Mouse (Mus musculus) T-cell, adult 2 months (primary cell): ENCODE measurements around the gene Drd5.

Experiments used
- DNase-seq: peaks from one replicate; pipeline ENCODE4 v3.0.0; 2022; ENCODE audit warnings: low spot score

The Drd5 gene

DNA sequence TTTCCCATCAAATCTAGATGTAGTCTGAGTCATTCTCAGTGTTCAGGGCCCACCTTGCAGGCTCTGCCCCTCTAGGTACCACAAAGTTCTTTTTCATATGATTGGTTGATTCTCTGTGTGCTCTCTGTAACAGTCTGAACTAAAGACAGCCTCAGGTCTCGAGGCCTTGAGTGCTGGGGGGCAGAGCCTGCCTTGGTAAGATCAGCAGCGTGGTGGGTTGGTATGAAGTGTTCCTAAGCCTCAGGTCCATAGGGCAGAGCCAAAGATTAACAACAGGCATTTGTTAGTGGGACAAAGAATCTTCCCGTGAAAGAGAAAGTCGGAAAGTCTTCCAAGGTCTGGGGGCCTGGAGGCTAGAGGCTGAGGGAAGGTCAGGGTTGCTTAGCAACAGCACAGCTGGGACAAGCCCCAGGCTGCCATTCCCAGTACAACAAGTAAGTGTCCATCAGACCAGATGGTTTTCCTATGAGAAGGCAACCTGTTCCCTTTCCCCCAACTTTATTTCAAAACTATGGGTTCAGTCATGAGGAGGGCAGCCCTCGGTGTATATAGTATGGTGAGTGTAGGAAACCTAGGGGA, 31.3 kb downstream of the Drd5 start:
- no peak for DNase-seq

GRCm38 (mm10) chr5:38356927-38357326, 37.8 kb downstream of the Drd5 start:
- DNase-seq = no peak

- no peak for DNase-seq
Observed at GRCm38 (mm10) chr5:38359716-38360115, 40.5 kb downstream of the Drd5 start.

DNA sequence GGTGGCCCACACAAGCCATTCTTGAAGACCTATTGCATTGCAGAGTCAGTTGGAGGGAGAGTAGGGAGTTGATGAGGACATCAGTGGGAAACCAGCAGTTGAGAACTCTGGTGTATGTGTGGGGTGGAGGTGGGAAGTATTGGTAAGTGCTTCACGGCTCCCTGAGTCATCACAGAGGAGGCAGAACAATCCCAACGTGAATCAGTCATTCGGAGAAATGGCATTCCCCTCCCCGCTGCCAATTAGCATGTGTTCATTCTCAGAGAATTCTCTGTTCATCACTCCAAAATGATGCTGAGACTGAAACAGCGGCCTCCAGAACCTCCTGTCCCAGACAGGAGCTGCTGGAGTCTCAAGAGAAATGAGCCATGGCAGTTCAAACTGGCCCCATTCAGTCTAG, 45.2 kb downstream of the Drd5 start:
- DNase-seq = no peak

DNA sequence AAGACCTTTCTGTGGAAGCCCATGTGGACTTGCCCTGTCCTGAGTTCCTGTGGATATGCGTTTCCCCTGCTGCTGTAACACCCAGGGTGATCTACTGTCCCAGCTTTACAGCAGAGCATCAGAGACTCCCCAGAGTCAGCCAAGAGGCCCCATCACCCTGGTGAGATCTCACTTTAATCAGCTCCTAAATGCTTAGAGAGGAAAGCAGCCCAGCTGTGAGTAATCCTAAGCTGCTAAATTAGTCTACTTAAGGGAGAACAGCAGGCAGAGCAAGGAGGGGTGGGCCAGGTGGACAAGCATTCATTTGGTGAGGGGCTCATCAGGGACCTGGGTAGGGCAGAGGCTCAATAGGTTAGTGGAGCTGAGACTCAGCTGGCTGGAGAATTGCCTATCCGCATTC, 46.4 kb downstream of the Drd5 start:
- no peak for DNase-seq

GRCm38 (mm10) chr5:38366650-38367470, 47.7 kb downstream of the Drd5 start:
- DNase-seq = no peak

DNA sequence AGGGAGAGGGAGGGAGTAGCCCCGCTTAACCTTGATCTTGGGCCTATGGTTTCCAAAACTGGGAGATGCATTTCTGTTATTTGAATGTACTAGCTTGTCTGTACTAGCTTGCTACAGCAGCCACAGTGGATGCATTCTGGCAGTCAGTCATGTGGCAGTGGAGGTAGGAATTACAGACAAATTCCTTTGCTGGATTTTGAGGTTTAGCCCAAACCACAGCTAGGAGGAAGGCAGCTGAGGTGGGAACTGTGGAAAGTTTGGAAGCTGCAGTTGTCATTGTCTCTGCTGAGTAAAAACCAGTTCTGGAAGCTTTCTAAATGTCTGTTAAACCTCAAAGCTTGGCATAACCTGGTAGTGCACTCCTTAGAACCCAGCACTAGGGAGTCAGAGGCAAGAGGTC, 52.1 kb downstream of the Drd5 start:
- DNase-seq = no peak
